Mouse (Mus musculus): ENCODE measurements around the gene Tax1bp3. TPM values are rescaled to one million over a fixed set of nuclear protein-coding genes. Genes with fewer than 3 reads are reported as not detected.
A peak's percentile ranks its signal among the peaks of the same experiment; 100 is the strongest.

Tax1bp3 gene
- polyA plus RNA-seq, 1 experiment: 13.3 TPM

DNA sequence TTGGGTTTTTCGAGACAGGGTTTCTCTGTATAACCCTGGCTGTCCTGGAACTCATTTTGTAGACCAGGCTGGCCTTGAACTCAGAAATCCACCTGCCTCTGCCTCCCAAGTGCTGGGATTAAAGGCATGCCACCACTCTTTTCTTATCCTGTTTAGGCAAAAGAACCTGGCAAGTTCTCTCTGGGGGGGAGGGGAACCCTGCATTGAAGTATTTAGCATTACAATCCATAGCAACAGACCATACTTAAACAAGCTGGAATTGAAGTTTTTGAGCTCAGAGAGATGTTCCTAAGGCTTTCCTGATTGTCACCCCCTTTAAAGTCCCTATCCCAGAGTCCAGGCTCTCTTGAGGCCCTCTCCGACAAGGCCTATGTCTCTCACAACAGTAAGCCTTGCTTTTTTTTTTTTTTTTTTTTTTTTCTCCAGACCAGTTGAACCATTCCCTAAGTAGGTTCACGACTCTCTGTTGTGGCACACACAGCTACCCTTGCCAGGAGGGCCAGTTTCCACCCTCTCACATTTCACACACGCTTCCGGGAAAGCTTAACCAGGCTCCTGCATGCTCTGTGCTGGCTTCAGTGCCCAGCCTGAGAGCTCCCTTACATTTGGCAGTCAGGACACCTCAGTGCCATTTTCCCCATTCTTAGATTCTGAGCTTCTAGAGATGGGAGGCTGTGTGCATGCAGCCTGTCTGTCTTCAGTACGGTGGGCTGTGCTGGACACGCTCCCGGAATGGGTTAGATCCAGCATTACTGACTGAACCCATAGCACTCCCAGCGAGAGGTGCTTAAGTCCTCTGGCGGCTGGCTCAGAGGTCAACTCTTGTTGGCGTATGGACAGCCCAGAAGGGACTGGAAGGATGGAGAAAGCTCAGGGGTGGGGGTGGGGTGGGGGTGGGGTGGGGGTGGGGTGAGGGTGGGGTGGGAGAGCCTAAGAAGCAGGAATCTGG, 30.6 kb upstream of the Tax1bp3 start:
- no peaks in the 10 kb centered on the region for H3K4me1 ChIP-seq (ENCODE audit: control insufficient read depth, insufficient read depth, low read length)
- TF ChIP-seq POLR2A (IDR thresholded peaks at IDR 0.05; ENCODE audit: extremely low read depth, insufficient read depth, low read length) (no peak), CTCF (IDR thresholded peaks at IDR 0.05; ENCODE audit: extremely low read depth, insufficient read depth, low read length) (no peak)
- no peak overlapping the region for H3K4me3 ChIP-seq (ENCODE audit: insufficient read depth, low read length)
- no peak overlapping the region for H3K27ac ChIP-seq (ENCODE audit: insufficient read depth, low read length)

DNA sequence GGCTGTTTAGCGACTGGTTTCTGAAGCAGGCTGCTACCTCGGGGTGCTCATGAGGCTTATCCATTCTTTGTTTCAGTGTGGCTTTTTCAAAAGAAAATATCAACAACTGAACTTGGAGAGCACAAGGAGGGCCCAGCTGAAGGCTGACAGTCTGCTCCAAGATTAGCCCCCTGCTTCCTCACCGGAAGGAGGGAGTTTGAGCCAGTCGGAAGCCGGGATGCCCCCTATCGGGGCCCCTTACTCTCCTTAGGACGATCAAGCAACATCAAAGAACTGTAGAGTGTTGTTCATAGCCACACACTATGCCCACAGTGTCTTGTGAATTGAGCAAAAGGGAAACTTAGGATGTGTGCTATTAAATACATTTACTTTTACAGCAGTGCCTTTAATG, 29.9 kb upstream of the Tax1bp3 start:
- TF ChIP-seq POLR2A (IDR thresholded peaks at IDR 0.05; ENCODE audit: extremely low read depth, insufficient read depth, low read length) (no peak), CTCF (IDR thresholded peaks at IDR 0.05; ENCODE audit: extremely low read depth, insufficient read depth, low read length) (no peak)
- Histone ChIP-seq H3K27ac (ENCODE audit: insufficient read depth, low read length) (no peak overlapping the region), H3K4me3 (ENCODE audit: insufficient read depth, low read length) (no peak overlapping the region), H3K4me1 (ENCODE audit: control insufficient read depth, insufficient read depth, low read length) (no peaks in the 10 kb centered on the region)

- Histone ChIP-seq H3K4me1 (ENCODE audit: control insufficient read depth, insufficient read depth, low read length) (no peaks in the 10 kb centered on the region), H3K4me3 (ENCODE audit: insufficient read depth, low read length) (no peak overlapping the region), H3K27ac (ENCODE audit: insufficient read depth, low read length) (no peak overlapping the region)
- TF ChIP-seq POLR2A (IDR thresholded peaks at IDR 0.05; ENCODE audit: extremely low read depth, insufficient read depth, low read length): no peak
- TF ChIP-seq CTCF (IDR thresholded peaks at IDR 0.05; ENCODE audit: extremely low read depth, insufficient read depth, low read length): no peak
Observed at GRCm38 (mm10) chr11:73148209-73148608, 28.7 kb upstream of the Tax1bp3 start.

GRCm38 (mm10) chr11:73155071-73155470, 21.8 kb upstream of the Tax1bp3 start:
- TF ChIP-seq CTCF (IDR thresholded peaks at IDR 0.05; ENCODE audit: extremely low read depth, insufficient read depth, low read length): no peak
- no peak for TF ChIP-seq POLR2A (IDR thresholded peaks at IDR 0.05; ENCODE audit: extremely low read depth, insufficient read depth, low read length)
- H3K4me3 ChIP-seq (ENCODE audit: insufficient read depth, low read length): no peak overlapping the region
- H3K27ac ChIP-seq (ENCODE audit: insufficient read depth, low read length): no peak overlapping the region
- no peaks in the 10 kb centered on the region for H3K4me1 ChIP-seq (ENCODE audit: control insufficient read depth, insufficient read depth, low read length)

- TF ChIP-seq CTCF (IDR thresholded peaks at IDR 0.05; ENCODE audit: extremely low read depth, insufficient read depth, low read length) (no peak), POLR2A (IDR thresholded peaks at IDR 0.05; ENCODE audit: extremely low read depth, insufficient read depth, low read length) (no peak)
- Histone ChIP-seq H3K4me1 (ENCODE audit: control insufficient read depth, insufficient read depth, low read length) (no peaks in the 10 kb centered on the region), H3K4me3 (ENCODE audit: insufficient read depth, low read length) (peak within 1 kb of the TSS; percentile 34; the same call in 1 of the 2 replicates), H3K27ac (ENCODE audit: insufficient read depth, low read length) (no peak within 1 kb of the TSS)
Observed at GRCm38 (mm10) chr11:73159957-73160810, 16.7 kb upstream of the Tax1bp3 start, which contains the start of gene P2rx5. TSS of gene P2rx5 (plus strand) at chr11:73160421.

DNA sequence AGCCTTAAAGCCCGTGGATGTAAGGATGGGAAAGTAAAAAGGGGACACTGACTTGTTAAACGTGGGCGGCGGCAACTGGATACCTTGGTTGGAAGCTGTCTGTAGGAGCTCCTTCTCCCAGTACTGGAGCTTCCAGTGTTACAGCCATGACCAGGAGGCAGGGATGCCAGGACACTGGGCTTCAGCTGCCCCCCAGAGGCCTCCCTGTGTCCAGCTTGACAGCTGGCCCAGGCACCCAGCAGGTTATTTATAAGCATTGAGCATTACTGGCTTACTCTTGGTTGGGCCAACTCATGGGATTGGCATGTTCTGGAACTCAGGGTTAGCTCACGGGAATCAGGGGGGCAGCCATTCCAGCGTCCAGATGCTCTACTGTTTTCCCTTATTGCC, 16.1 kb upstream of the Tax1bp3 start:
- TF ChIP-seq CTCF (IDR thresholded peaks at IDR 0.05; ENCODE audit: extremely low read depth, insufficient read depth, low read length): no peak
- TF ChIP-seq POLR2A (IDR thresholded peaks at IDR 0.05; ENCODE audit: extremely low read depth, insufficient read depth, low read length): no peak
- no peak overlapping the region for H3K27ac ChIP-seq (ENCODE audit: insufficient read depth, low read length)
- no peaks in the 10 kb centered on the region for H3K4me1 ChIP-seq (ENCODE audit: control insufficient read depth, insufficient read depth, low read length)
- peak overlapping the region; percentile 34; the same call in 1 of the 2 replicates for H3K4me3 ChIP-seq (ENCODE audit: insufficient read depth, low read length)

GRCm38 (mm10) chr11:73161616-73162015, 15.3 kb upstream of the Tax1bp3 start:
- Histone ChIP-seq H3K27ac (ENCODE audit: insufficient read depth, low read length) (no peak overlapping the region), H3K4me1 (ENCODE audit: control insufficient read depth, insufficient read depth, low read length) (no peaks in the 10 kb centered on the region)
- no peak for TF ChIP-seq CTCF (IDR thresholded peaks at IDR 0.05; ENCODE audit: extremely low read depth, insufficient read depth, low read length)
- no peak for TF ChIP-seq POLR2A (IDR thresholded peaks at IDR 0.05; ENCODE audit: extremely low read depth, insufficient read depth, low read length)

GRCm38 (mm10) chr11:73162284-73162683, 14.6 kb upstream of the Tax1bp3 start:
- Histone ChIP-seq H3K4me3 (ENCODE audit: insufficient read depth, low read length) (no peak overlapping the region), H3K4me1 (ENCODE audit: control insufficient read depth, insufficient read depth, low read length) (no peaks in the 10 kb centered on the region), H3K27ac (ENCODE audit: insufficient read depth, low read length) (no peak overlapping the region)
- TF ChIP-seq CTCF (IDR thresholded peaks at IDR 0.05; ENCODE audit: extremely low read depth, insufficient read depth, low read length) (no peak), POLR2A (IDR thresholded peaks at IDR 0.05; ENCODE audit: extremely low read depth, insufficient read depth, low read length) (no peak)

More at GRCm38 (mm10) chr11:73161616-73162015, 15.3 kb upstream of the Tax1bp3 start:
- no peak overlapping the region for H3K4me3 ChIP-seq (ENCODE audit: insufficient read depth, low read length)

DNA sequence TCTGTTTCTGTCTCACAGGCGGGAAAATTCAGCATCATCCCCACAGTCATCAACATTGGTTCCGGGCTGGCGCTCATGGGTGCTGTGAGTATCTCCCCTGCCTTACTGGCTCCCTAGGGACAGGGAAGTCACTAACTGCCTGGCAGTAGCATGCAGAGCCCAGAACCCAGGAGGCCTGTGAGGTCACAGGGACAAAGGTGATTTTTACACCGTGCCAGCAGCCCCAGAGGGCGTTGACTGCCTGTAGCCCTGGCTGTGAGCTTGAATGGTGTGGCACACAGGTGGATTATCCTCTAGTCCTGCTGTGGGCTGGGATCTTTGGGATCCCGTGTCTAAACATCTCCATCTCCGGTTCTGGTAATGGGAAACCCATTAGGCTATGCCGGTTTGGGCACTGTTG, 8.8 kb upstream of the Tax1bp3 start:
- Histone ChIP-seq H3K27ac (ENCODE audit: insufficient read depth, low read length) (no peak overlapping the region), H3K4me3 (ENCODE audit: insufficient read depth, low read length) (no peak overlapping the region), H3K4me1 (ENCODE audit: control insufficient read depth, insufficient read depth, low read length) (peaks cover 1% of the 10 kb centered on the region; the same call in 1 of the 2 replicates)
- TF ChIP-seq CTCF (IDR thresholded peaks at IDR 0.05; ENCODE audit: extremely low read depth, insufficient read depth, low read length): no peak
- no peak for TF ChIP-seq POLR2A (IDR thresholded peaks at IDR 0.05; ENCODE audit: extremely low read depth, insufficient read depth, low read length)

Measured in cortical plate, adult 2 months (tissue).